Mouse (Mus musculus): ENCODE measurements around the gene Hip1r. TPM values are rescaled to one million over a fixed set of nuclear protein-coding genes. Genes with fewer than 3 reads are reported as not detected.

Hip1r gene
- polyA plus RNA-seq, 1 experiment from 2014 or later, result 0.47 TPM

GRCm38 (mm10) chr5:123980521-123981249, 7.3 kb downstream of the Hip1r start:
- Histone ChIP-seq H3K27ac (no peak overlapping the region), H3K4me3 (ENCODE audit: inconsistent target) (no peak overlapping the region), H3K79me2 (ENCODE audit: inconsistent target) (no peaks in the 10 kb centered on the region), H3K36me3 (ENCODE audit: inconsistent target) (no peaks in the 10 kb centered on the region)
- 66% methylated on average over 9 of the region's 9 CpGs for WGBS (ENCODE audit: missing documents)

GRCm38 (mm10) chr5:123981250-123981554, 7.8 kb downstream of the Hip1r start:
- Histone ChIP-seq H3K79me2 (ENCODE audit: inconsistent target) (no peaks in the 10 kb centered on the region), H3K36me3 (ENCODE audit: inconsistent target) (no peaks in the 10 kb centered on the region), H3K27ac (no peak overlapping the region), H3K4me3 (ENCODE audit: inconsistent target) (no peak overlapping the region)
- 44% methylated on average over 6 of the region's 6 CpGs for WGBS (ENCODE audit: missing documents)

- 93% methylated on average over 11 of the region's 11 CpGs for WGBS (ENCODE audit: missing documents)
- H3K36me3 ChIP-seq (ENCODE audit: inconsistent target), result no peaks in the 10 kb centered on the region
Observed at GRCm38 (mm10) chr5:123982838-123983237, 9.4 kb downstream of the Hip1r start.

GRCm38 (mm10) chr5:123985434-123985833, 12.0 kb downstream of the Hip1r start:
- 95% methylated on average over 9 of the region's 9 CpGs for WGBS (ENCODE audit: missing documents)

More at GRCm38 (mm10) chr5:123982838-123983237, 9.4 kb downstream of the Hip1r start:
- no peak overlapping the region for H3K27ac ChIP-seq
- no peak overlapping the region for H3K4me3 ChIP-seq (ENCODE audit: inconsistent target)
- H3K79me2 ChIP-seq (ENCODE audit: inconsistent target), result no peaks in the 10 kb centered on the region

DNA sequence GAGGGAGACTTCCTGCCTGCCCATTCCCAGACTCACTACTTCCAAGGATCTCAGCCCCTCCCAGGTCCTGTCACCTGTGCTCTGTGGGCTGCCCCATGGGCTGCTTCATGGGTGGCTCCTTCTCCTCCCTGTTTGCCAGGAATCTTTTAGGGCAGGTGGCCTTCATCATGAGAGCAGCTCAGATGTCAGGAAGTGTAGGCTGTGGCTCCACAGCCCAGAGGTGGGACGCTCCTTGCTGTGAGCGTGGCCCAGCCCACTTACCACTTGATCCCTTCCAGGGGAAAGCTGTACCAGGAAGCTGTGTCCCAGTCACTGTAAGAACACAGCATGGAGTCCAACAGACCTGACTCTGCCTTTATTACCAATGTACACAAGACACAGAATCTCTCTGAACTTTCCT, 13.5 kb downstream of the Hip1r start:
- H3K36me3 ChIP-seq (ENCODE audit: inconsistent target), result no peaks in the 10 kb centered on the region
- 76% methylated on average over 2 of the region's 2 CpGs for WGBS (ENCODE audit: missing documents)
- no peaks in the 10 kb centered on the region for H3K79me2 ChIP-seq (ENCODE audit: inconsistent target)
- no peak overlapping the region for H3K4me3 ChIP-seq (ENCODE audit: inconsistent target)
- H3K27ac ChIP-seq, result no peak overlapping the region

More at GRCm38 (mm10) chr5:123985434-123985833, 12.0 kb downstream of the Hip1r start:
- no peak overlapping the region for H3K4me3 ChIP-seq (ENCODE audit: inconsistent target)
- H3K79me2 ChIP-seq (ENCODE audit: inconsistent target), result no peaks in the 10 kb centered on the region
- no peaks in the 10 kb centered on the region for H3K36me3 ChIP-seq (ENCODE audit: inconsistent target)
- no peak overlapping the region for H3K27ac ChIP-seq

DNA sequence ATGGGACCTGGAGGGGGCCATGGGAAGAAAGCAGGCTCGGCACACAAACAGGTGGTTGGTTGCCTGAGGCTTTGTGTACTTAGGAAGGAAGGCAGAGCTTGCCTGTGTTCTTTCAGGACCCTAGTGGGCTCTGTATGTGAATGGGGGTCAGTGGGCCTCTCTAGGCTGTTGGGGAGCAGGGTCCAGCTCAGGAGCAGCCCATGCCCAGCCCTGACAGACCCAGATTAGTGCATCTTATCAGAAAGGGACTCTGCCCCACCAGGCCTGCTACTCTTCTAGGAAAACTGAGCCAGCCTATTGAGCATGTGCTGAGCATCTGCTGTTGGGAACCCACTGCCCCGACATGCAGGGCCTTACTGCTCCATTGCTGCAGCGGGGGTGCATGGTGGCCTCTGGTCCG, 14.1 kb downstream of the Hip1r start:
- Histone ChIP-seq H3K79me2 (ENCODE audit: inconsistent target) (no peaks in the 10 kb centered on the region), H3K27ac (no peak overlapping the region), H3K36me3 (ENCODE audit: inconsistent target) (no peaks in the 10 kb centered on the region), H3K4me3 (ENCODE audit: inconsistent target) (no peak overlapping the region)
- WGBS (ENCODE audit: missing documents), result 93% methylated on average over 4 of the region's 4 CpGs

DNA sequence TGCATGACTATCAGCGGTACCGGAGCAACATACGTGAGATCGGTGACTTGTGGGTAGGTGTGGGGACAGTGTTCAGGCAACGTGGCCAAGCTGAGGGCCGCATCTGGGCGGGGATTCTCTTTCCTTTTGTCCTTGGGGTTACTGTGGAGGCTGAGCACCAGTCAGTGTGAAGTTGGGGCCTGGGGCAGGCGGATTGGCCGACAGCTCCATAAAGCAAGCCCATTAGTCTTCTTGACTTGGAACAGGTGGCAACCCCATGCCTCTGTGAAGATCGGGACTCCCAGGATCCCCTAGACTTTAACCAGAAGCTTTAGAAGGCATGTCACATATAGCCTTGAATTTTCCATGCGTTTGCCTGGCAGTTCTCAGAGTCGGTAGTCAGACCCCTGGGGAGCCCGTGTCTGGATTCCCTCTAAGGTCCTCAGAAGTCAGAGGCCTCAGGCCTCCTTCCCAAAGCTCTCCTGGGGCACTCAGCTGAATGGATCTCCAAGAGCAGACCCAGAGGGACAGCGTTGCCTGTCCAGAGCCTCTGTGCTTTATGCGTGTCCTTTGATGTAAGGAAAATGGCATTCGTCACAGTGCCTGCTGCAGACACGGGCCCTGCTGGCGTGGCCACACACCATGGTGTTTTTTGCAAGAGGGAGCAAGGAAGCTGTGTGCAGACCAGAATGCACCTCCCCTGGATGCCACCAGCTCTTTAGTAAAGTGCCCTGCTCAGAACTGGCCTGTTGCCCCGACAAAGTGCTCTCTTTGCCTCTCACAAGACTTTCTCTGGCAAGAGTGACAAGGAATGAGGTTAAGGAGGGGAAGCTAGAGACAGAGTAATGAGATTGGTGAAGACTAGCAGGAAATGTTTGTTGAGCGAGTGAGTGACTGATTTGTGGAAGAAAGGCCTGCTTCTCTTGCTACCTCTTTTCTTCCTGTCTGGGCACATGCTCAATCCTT, 16.8 kb downstream of the Hip1r start:
- Histone ChIP-seq H3K27ac (no peak overlapping the region), H3K36me3 (ENCODE audit: inconsistent target) (no peaks in the 10 kb centered on the region), H3K79me2 (ENCODE audit: inconsistent target) (no peaks in the 10 kb centered on the region), H3K4me3 (ENCODE audit: inconsistent target) (no peak overlapping the region)
- 89% methylated on average over 20 of the region's 20 CpGs for WGBS (ENCODE audit: missing documents)

DNA sequence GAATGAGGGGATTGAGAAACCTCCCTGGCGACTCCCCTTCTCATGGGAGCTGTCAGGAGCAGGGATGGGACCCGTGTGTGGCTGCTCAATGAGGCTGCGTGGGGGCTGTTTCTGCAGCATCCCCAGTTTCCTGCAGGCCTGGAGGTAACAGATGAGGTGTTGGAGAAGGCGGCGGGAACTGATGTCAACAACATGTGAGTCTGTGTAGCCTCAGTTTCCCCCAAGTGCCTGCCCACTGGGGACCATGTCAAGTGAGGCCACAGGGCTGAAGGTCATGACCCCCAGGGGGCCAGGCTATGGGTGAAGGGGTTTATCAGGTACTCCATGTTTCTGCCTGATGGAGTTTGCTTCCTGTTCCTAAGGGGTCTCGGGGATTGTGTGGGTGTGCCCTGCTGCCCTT, 17.9 kb downstream of the Hip1r start:
- no peak overlapping the region for H3K4me3 ChIP-seq (ENCODE audit: inconsistent target)
- no peaks in the 10 kb centered on the region for H3K36me3 ChIP-seq (ENCODE audit: inconsistent target)
- no peak overlapping the region for H3K27ac ChIP-seq
- H3K79me2 ChIP-seq (ENCODE audit: inconsistent target), result no peaks in the 10 kb centered on the region
- WGBS (ENCODE audit: missing documents), result 98% methylated on average over 6 of the region's 6 CpGs

DNA sequence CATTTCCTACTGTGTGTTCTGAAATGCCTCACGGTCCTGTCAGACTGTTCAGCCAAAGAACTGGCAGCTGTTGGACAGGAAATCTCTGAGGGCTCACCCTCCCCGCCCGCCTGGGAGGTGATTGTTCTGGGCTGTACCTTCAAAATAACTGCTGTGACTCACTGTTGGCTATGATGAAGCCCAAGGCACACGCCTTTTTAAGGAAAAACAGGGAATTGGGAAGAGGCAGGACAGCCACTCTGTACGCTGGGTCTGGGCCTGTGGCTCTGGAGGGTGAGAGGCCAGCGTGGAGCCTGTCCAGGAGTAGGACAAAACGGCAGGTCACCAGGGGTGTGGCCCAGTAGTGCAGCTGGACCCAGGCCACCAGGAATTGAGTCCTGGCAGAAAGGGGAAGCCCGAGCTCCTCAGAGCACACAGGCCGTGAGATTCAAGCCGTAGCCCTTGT, 18.8 kb downstream of the Hip1r start:
- WGBS (ENCODE audit: missing documents), result 64% methylated on average over 10 of the region's 10 CpGs
- Histone ChIP-seq H3K79me2 (ENCODE audit: inconsistent target) (no peaks in the 10 kb centered on the region), H3K36me3 (ENCODE audit: inconsistent target) (no peaks in the 10 kb centered on the region), H3K4me3 (ENCODE audit: inconsistent target) (no peak overlapping the region), H3K27ac (no peak overlapping the region)

- H3K79me2 ChIP-seq (ENCODE audit: inconsistent target), result no peaks in the 10 kb centered on the region
- H3K27ac ChIP-seq, result no peak overlapping the region
- no peak overlapping the region for H3K4me3 ChIP-seq (ENCODE audit: inconsistent target)
- 44% methylated on average over 5 of the region's 5 CpGs for WGBS (ENCODE audit: missing documents)
- no peaks in the 10 kb centered on the region for H3K36me3 ChIP-seq (ENCODE audit: inconsistent target)
Observed at GRCm38 (mm10) chr5:123992794-123993193, 19.4 kb downstream of the Hip1r start.

DNA sequence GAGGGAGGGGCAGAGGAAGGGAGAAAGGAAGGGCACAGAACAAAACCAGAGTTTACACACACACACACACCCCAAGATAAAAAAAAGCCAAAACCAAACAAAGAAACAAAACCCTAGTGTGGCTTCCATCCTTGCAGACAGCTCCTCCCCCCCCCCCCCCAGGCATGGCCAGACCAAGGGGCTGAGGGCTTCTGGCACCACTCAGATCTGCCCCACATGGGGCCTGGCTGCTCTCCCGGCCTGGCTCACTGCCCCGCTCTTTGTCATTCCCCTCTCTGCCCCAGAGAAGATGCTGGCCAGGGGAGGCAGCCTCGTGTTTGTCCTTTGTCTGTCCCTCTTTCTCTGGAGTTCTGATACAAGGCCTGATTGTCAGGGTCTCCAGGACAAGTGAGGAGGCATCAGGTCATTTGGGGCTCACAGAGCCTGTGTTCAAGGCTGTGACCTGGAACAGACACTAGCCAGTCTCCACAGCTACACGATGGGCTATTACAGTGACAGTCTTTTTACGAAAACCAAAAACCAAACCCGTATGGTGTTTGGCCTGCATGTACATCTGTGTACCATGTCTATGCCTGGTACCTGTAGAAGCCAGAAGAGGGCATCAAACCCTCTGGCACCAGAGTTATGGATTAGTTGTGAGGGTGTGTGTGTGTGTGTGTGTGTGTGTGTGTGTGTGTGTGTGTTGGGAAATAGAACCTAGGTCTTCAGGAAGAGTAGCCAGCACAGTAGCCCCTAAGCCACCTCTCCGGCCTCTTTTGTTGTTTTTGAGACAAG, 20.0 kb downstream of the Hip1r start:
- H3K4me3 ChIP-seq (ENCODE audit: inconsistent target), result no peak overlapping the region
- H3K79me2 ChIP-seq (ENCODE audit: inconsistent target), result no peaks in the 10 kb centered on the region
- no peaks in the 10 kb centered on the region for H3K36me3 ChIP-seq (ENCODE audit: inconsistent target)
- no peak overlapping the region for H3K27ac ChIP-seq
- WGBS (ENCODE audit: missing documents), result 89% methylated on average over 7 of the region's 7 CpGs

- no peaks in the 10 kb centered on the region for H3K79me2 ChIP-seq (ENCODE audit: inconsistent target)
- 96% methylated on average over 7 of the region's 7 CpGs for WGBS (ENCODE audit: missing documents)
- H3K27ac ChIP-seq, result no peak overlapping the region
- no peak overlapping the region for H3K4me3 ChIP-seq (ENCODE audit: inconsistent target)
- no peaks in the 10 kb centered on the region for H3K36me3 ChIP-seq (ENCODE audit: inconsistent target)
Observed at GRCm38 (mm10) chr5:123994468-123994867, 21.0 kb downstream of the Hip1r start.

DNA sequence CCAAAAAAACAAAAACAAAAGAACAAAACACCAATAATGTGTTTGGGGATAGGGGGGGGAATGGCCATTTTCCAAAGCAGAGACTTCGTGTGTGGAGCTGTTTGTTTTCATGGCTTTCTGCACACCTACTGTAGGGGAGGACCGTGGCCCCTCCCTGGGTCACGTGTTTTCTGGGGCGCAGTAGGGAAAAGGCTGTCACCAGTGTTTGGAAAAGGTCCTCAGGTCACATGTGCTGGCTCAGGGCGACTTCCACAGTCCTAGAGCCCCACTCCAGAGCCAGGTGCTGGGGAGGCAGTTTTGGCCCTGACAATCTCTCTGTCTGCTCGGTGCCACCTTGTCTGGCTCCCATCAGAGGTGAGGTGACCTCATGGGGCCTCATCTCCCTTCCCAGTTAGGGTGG, 22.0 kb downstream of the Hip1r start:
- Histone ChIP-seq H3K36me3 (ENCODE audit: inconsistent target) (no peaks in the 10 kb centered on the region), H3K4me3 (ENCODE audit: inconsistent target) (no peak overlapping the region), H3K79me2 (ENCODE audit: inconsistent target) (no peaks in the 10 kb centered on the region), H3K27ac (no peak overlapping the region)
- WGBS (ENCODE audit: missing documents), result 89% methylated on average over 6 of the region's 6 CpGs

DNA sequence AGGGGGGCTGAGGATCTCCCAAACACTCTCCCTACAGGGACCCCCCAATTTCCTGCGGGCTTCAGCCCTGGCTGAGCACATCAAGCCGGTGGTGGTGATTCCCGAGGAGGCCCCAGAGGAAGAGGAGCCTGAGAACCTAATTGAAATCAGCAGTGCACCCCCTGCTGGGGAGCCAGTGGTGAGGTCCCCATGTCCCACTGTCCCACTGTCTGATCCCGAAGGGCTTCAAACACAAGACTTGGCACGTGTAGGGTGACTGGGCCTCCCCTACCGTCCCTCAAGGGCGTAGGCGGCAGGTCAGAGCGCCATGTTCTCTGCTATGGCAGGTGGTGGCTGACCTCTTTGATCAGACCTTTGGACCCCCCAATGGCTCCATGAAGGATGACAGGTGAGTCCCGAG, 22.8 kb downstream of the Hip1r start:
- Histone ChIP-seq H3K79me2 (ENCODE audit: inconsistent target) (no peaks in the 10 kb centered on the region), H3K4me3 (ENCODE audit: inconsistent target) (no peak overlapping the region), H3K27ac (no peak overlapping the region), H3K36me3 (ENCODE audit: inconsistent target) (no peaks in the 10 kb centered on the region)
- WGBS (ENCODE audit: missing documents), result 90% methylated on average over 10 of the region's 10 CpGs

All from macrophage (primary cell).